Mouse (Mus musculus): ENCODE results near the gene 2410015M20Rik. TPM values are rescaled to one million over a fixed set of nuclear protein-coding genes. Genes with fewer than 3 reads are reported as not detected.

The 2410015M20Rik gene
- total and polyA plus RNA-seq, 2 experiments from 2014 or later: 207 to 527 TPM

- Histone ChIP-seq H3K27me3 (ENCODE audit: control insufficient read depth, insufficient read depth, low read length) (no peaks in the 10 kb centered on the region), H3K36me3 (replicated peaks; ENCODE audit: control insufficient read depth, insufficient read depth, low read length) (peaks cover 97% of the 10 kb centered on the region), H3K9me3 (replicated peaks; ENCODE audit: control insufficient read depth, low read length) (no peaks in the 10 kb centered on the region), H3K27ac (ENCODE audit: low read depth) (no peak overlapping the region), H3K4me1 (ENCODE audit: control insufficient read depth, insufficient read depth) (no peaks in the 10 kb centered on the region), H3K9ac (replicated peaks; ENCODE audit: low read depth, low read length) (no peak overlapping the region), H3K4me2 (ENCODE audit: low read depth, low read length) (no peak overlapping the region), H3K4me3 (ENCODE audit: low read depth, low read length) (no peak overlapping the region)
- 83% methylated on average over 4 of the region's 4 CpGs for WGBS
- no peak for DNase-seq (ENCODE audit: low spot score)
- no peak for TF ChIP-seq CTCF (IDR thresholded peaks at IDR 0.05; ENCODE audit: low read depth)
- TF ChIP-seq EP300 (IDR thresholded peaks at IDR 0.05; ENCODE audit: low read depth): no peak
- no peak for ATAC-seq (ENCODE audit: insufficient read depth, low read depth)
Measured at GRCm38 (mm10) chr17:56570287-56570686, 39.3 kb downstream of the 2410015M20Rik start.

- no peak for DNase-seq (ENCODE audit: low spot score)
- H3K4me2 ChIP-seq (ENCODE audit: low read depth, low read length): no peak overlapping the region
- H3K27ac ChIP-seq (ENCODE audit: low read depth): no peak overlapping the region
- no peak for ATAC-seq (ENCODE audit: insufficient read depth, low read depth)
- no peaks in the 10 kb centered on the region for H3K27me3 ChIP-seq (ENCODE audit: control insufficient read depth, insufficient read depth, low read length)
- no peaks in the 10 kb centered on the region for H3K9me3 ChIP-seq (replicated peaks; ENCODE audit: control insufficient read depth, low read length)
- H3K4me3 ChIP-seq (ENCODE audit: low read depth, low read length): no peak overlapping the region
- H3K36me3 ChIP-seq (replicated peaks; ENCODE audit: control insufficient read depth, insufficient read depth, low read length): peaks cover 99% of the 10 kb centered on the region
- no peaks in the 10 kb centered on the region for H3K4me1 ChIP-seq (ENCODE audit: control insufficient read depth, insufficient read depth)
- no peak overlapping the region for H3K9ac ChIP-seq (replicated peaks; ENCODE audit: low read depth, low read length)
- WGBS: 77% methylated on average over 4 of the region's 4 CpGs
- no peak for TF ChIP-seq EP300 (IDR thresholded peaks at IDR 0.05; ENCODE audit: low read depth)
- no peak for TF ChIP-seq CTCF (IDR thresholded peaks at IDR 0.05; ENCODE audit: low read depth)
Measured at GRCm38 (mm10) chr17:56567370-56567769, 42.2 kb downstream of the 2410015M20Rik start.

- Histone ChIP-seq H3K27me3 (ENCODE audit: control insufficient read depth, insufficient read depth, low read length) (no peaks in the 10 kb centered on the region), H3K4me3 (ENCODE audit: low read depth, low read length) (no peak overlapping the region), H3K4me2 (ENCODE audit: low read depth, low read length) (no peak overlapping the region), H3K27ac (ENCODE audit: low read depth) (no peak overlapping the region), H3K4me1 (ENCODE audit: control insufficient read depth, insufficient read depth) (no peaks in the 10 kb centered on the region), H3K9ac (replicated peaks; ENCODE audit: low read depth, low read length) (no peak overlapping the region), H3K36me3 (replicated peaks; ENCODE audit: control insufficient read depth, insufficient read depth, low read length) (peaks cover 99% of the 10 kb centered on the region), H3K9me3 (replicated peaks; ENCODE audit: control insufficient read depth, low read length) (no peaks in the 10 kb centered on the region)
- ATAC-seq (ENCODE audit: insufficient read depth, low read depth) (no peak), DNase-seq (ENCODE audit: low spot score) (no peak)
- 93% methylated on average over 5 of the region's 5 CpGs for WGBS
- TF ChIP-seq EP300 (IDR thresholded peaks at IDR 0.05; ENCODE audit: low read depth): no peak
- TF ChIP-seq CTCF (IDR thresholded peaks at IDR 0.05; ENCODE audit: low read depth): no peak
Measured at GRCm38 (mm10) chr17:56566918-56567317, 42.7 kb downstream of the 2410015M20Rik start.

- DNase-seq (ENCODE audit: low spot score) (no peak), ATAC-seq (ENCODE audit: insufficient read depth, low read depth) (no peak)
- peaks cover 99% of the 10 kb centered on the region for H3K36me3 ChIP-seq (replicated peaks; ENCODE audit: control insufficient read depth, insufficient read depth, low read length)
- H3K9ac ChIP-seq (replicated peaks; ENCODE audit: low read depth, low read length): no peak overlapping the region
- 88% methylated on average over 29 of the region's 29 CpGs for WGBS
- no peaks in the 10 kb centered on the region for H3K4me1 ChIP-seq (ENCODE audit: control insufficient read depth, insufficient read depth)
- H3K4me2 ChIP-seq (ENCODE audit: low read depth, low read length): no peak overlapping the region
- TF ChIP-seq CTCF (IDR thresholded peaks at IDR 0.05; ENCODE audit: low read depth): no peak
- TF ChIP-seq EP300 (IDR thresholded peaks at IDR 0.05; ENCODE audit: low read depth): no peak
- H3K27ac ChIP-seq (ENCODE audit: low read depth): no peak overlapping the region
- no peaks in the 10 kb centered on the region for H3K9me3 ChIP-seq (replicated peaks; ENCODE audit: control insufficient read depth, low read length)
- H3K27me3 ChIP-seq (ENCODE audit: control insufficient read depth, insufficient read depth, low read length): no peaks in the 10 kb centered on the region
- no peak overlapping the region for H3K4me3 ChIP-seq (ENCODE audit: low read depth, low read length)
Measured at GRCm38 (mm10) chr17:56566293-56566692, 43.3 kb downstream of the 2410015M20Rik start.

GRCm38 (mm10) chr17:56561866-56562265, 47.7 kb downstream of the 2410015M20Rik start:
- no peak for ATAC-seq (ENCODE audit: insufficient read depth, low read depth)
- WGBS: 89% methylated on average over 2 of the region's 2 CpGs
- no peaks in the 10 kb centered on the region for H3K4me1 ChIP-seq (ENCODE audit: control insufficient read depth, insufficient read depth)
- no peak overlapping the region for H3K4me2 ChIP-seq (ENCODE audit: low read depth, low read length)
- peaks cover 60% of the 10 kb centered on the region for H3K36me3 ChIP-seq (replicated peaks; ENCODE audit: control insufficient read depth, insufficient read depth, low read length)
- no peak for DNase-seq (ENCODE audit: low spot score)
- no peak overlapping the region for H3K4me3 ChIP-seq (ENCODE audit: low read depth, low read length)
- no peak overlapping the region for H3K9ac ChIP-seq (replicated peaks; ENCODE audit: low read depth, low read length)
- no peak overlapping the region for H3K27ac ChIP-seq (ENCODE audit: low read depth)
- H3K27me3 ChIP-seq (ENCODE audit: control insufficient read depth, insufficient read depth, low read length): no peaks in the 10 kb centered on the region
- TF ChIP-seq CTCF (IDR thresholded peaks at IDR 0.05; ENCODE audit: low read depth) (no peak), EP300 (IDR thresholded peaks at IDR 0.05; ENCODE audit: low read depth) (no peak)
- H3K9me3 ChIP-seq (replicated peaks; ENCODE audit: control insufficient read depth, low read length): no peaks in the 10 kb centered on the region

GRCm38 (mm10) chr17:56560131-56560530, 49.4 kb downstream of the 2410015M20Rik start:
- Histone ChIP-seq H3K9me3 (replicated peaks; ENCODE audit: control insufficient read depth, low read length) (no peaks in the 10 kb centered on the region), H3K4me3 (ENCODE audit: low read depth, low read length) (no peak overlapping the region), H3K4me1 (ENCODE audit: control insufficient read depth, insufficient read depth) (no peaks in the 10 kb centered on the region), H3K4me2 (ENCODE audit: low read depth, low read length) (no peak overlapping the region), H3K9ac (replicated peaks; ENCODE audit: low read depth, low read length) (no peak overlapping the region), H3K36me3 (replicated peaks; ENCODE audit: control insufficient read depth, insufficient read depth, low read length) (peaks cover 43% of the 10 kb centered on the region), H3K27me3 (ENCODE audit: control insufficient read depth, insufficient read depth, low read length) (no peaks in the 10 kb centered on the region), H3K27ac (ENCODE audit: low read depth) (no peak overlapping the region)
- no peak for TF ChIP-seq CTCF (IDR thresholded peaks at IDR 0.05; ENCODE audit: low read depth)
- TF ChIP-seq EP300 (IDR thresholded peaks at IDR 0.05; ENCODE audit: low read depth): no peak
- DNase-seq (ENCODE audit: low spot score) (no peak), ATAC-seq (ENCODE audit: insufficient read depth, low read depth) (no peak)
- WGBS: 47% methylated on average over 1 of the region's 1 CpGs
